Mouse (Mus musculus) brain, embryonic 14.5 days (tissue): ENCODE data around the gene Esrrg.

Experiments
- CTCF ChIP-seq: fragments of 200-500 bp; IDR thresholded peaks from 2 replicates; pipeline ENCODE4 v1.5.1; 2012; ENCODE audit warnings: inconsistent platforms, mild to moderate bottlenecking, moderate library complexity, borderline replicate concordance; ENCODE audit not compliant: insufficient read depth, insufficient read length; ENCODE audit errors: extremely low read depth
- POLR2A ChIP-seq: fragments of 200-500 bp; IDR thresholded peaks from 2 replicates; pipeline ENCODE4 v1.6.1; 2012; ENCODE audit warnings: mild to moderate bottlenecking, inconsistent platforms, borderline replicate concordance; ENCODE audit not compliant: poor library complexity, insufficient read depth, insufficient read length, severe bottlenecking; ENCODE audit errors: extremely low read depth

DNA sequence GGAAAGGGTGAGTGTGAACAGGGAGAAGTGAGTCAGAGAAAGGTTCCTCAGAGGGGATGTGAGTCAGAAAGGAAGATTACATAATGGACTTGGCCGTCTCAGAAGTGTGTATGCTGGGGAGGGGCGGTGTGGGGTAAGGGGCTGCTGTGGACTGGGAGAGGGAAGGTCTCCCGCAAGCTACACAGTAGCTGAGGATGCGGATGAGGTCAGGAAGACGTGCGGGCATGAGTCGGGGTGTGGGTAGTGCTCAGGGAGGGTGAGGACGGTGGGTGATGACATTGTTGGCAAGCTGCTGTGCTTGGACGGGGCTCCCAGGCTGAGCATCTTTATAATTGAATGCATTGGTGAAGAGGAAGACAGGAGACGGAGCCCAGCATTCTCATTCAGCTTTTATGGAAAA, 192.2 kb downstream of the Esrrg start:
- TF ChIP-seq POLR2A (no peak), CTCF (no peak)
